Mouse (Mus musculus) kidney, adult 9 months (tissue): ENCODE data around the gene Fam222b.

Source experiments
- DNase-seq: peaks from one replicate; pipeline ENCODE4 v3.0.0; 2022

Fam222b gene

GRCm38 (mm10) chr11:78166161-78166560, 71.7 kb downstream of the Fam222b start:
- DNase-seq: no peak

GRCm38 (mm10) chr11:78166640-78167039, 72.2 kb downstream of the Fam222b start:
- no peak for DNase-seq

GRCm38 (mm10) chr11:78167257-78167959, 72.9 kb downstream of the Fam222b start:
- DNase-seq: no peak

- no peak for DNase-seq
Observed at GRCm38 (mm10) chr11:78168541-78169468, 74.3 kb downstream of the Fam222b start.

GRCm38 (mm10) chr11:78170306-78170705, 75.8 kb downstream of the Fam222b start:
- DNase-seq: no peak

GRCm38 (mm10) chr11:78171328-78171727, 76.9 kb downstream of the Fam222b start:
- no peak for DNase-seq

GRCm38 (mm10) chr11:78172034-78172747, 77.7 kb downstream of the Fam222b start:
- no peak for DNase-seq

- DNase-seq: no peak
Observed at GRCm38 (mm10) chr11:78172748-78173383, 78.4 kb downstream of the Fam222b start.

- DNase-seq: no peak
Observed at GRCm38 (mm10) chr11:78174506-78174905, 80.0 kb downstream of the Fam222b start.

GRCm38 (mm10) chr11:78175771-78176401, 81.4 kb downstream of the Fam222b start:
- no peak for DNase-seq

GRCm38 (mm10) chr11:78176402-78176862, 82.0 kb downstream of the Fam222b start, which contains the start of the genes Nek8 and Tlcd1:
Nek8 (minus strand) TSS chr11:78176675.
Tlcd1 (plus strand) TSS chr11:78176711.
- DNase-seq: peak; percentile 98

- no peak for DNase-seq
Observed at GRCm38 (mm10) chr11:78176905-78177331, 82.5 kb downstream of the Fam222b start.

- peak; percentile 96 for DNase-seq
Observed at GRCm38 (mm10) chr11:78177437-78177836, 83.0 kb downstream of the Fam222b start.

- DNase-seq: peak; percentile 99
Observed at GRCm38 (mm10) chr11:78177903-78178858, 83.7 kb downstream of the Fam222b start.

GRCm38 (mm10) chr11:78178859-78179437, 84.5 kb downstream of the Fam222b start:
- peak; percentile 93 for DNase-seq

- DNase-seq: no peak
Observed at GRCm38 (mm10) chr11:78179438-78179999, 85.1 kb downstream of the Fam222b start.

GRCm38 (mm10) chr11:78180081-78180761, 85.8 kb downstream of the Fam222b start:
- DNase-seq: no peak

- no peak for DNase-seq
Observed at GRCm38 (mm10) chr11:78181830-78182357, 87.4 kb downstream of the Fam222b start.

- no peak for DNase-seq
Observed at GRCm38 (mm10) chr11:78182450-78182849, 88.0 kb downstream of the Fam222b start.
